Mouse (Mus musculus): ENCODE data around the gene Dock9.
"Not testable (repeated sequence)": the region's sequence is repeated elsewhere in the genome, so short reads cannot be mapped to it uniquely, and the experiment has no call there.

The Dock9 gene

DNA sequence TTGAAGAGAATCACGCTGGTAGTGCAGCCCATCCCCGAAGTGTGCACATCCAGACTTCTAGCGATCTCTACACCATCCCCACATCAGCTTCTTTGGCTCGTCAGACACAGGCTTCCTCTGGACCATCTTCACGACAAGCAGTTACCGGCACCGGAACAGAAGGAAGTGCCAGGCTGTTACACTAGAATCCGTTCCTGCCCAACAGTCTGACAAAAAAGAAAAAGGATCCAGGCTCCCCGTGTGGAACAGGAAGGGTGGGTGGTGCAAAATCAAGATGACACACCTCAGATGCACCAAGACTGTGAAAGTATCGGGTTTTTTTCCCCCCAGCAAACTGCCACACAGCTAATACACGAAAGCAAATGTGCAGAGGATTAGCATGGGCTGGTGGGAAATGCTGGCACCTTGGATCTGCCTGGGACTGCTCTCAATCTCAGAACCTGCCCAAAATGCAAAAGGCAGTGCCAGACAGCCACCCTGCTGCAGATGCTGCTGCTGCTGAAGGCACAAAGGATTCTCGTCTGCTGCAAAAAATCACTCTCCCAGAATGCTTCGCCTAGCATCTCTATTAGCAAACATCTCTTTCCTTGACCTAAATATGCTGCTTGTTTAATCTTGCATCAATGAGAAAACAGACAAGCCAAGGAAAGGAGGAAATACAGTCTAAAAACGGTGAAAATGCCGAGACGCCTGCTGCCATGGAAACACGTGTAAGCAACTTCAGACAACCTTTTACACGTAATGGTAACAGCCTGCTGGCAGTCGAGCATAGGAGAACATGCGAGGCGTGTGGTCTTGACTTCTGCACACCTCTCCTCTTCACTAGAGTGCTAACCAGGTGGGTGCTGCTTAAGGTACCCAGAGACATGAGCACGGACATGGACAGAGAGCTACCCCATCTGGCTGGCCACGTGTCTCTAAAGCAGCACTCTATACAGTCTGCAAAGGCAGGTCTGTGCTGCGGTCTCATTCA, 58.9 kb downstream of the Dock9 start:
- no peak for DNase-seq (ENCODE audit: extremely low spot score, low read depth, low spot score)

DNA sequence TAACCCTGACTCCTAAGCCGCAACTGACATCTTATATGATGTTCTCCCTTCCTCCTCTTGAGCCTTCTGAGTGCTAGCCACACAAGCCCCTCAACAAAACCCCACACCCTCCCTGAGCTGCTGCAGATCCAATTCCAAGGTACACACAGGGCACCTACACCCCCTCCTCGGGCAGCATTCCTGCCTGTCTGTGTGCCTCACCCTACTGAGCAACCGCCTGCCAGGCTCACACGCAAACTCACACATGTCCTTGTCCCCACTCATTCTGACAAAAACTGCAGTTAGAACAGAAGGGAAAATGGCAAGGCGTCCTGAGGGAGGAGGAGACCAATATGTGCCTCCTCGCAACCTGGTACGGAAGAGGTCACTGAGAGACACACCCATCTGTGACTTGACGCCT, 60.4 kb downstream of the Dock9 start:
- no peak for DNase-seq (ENCODE audit: extremely low spot score, low read depth, low spot score)

DNA sequence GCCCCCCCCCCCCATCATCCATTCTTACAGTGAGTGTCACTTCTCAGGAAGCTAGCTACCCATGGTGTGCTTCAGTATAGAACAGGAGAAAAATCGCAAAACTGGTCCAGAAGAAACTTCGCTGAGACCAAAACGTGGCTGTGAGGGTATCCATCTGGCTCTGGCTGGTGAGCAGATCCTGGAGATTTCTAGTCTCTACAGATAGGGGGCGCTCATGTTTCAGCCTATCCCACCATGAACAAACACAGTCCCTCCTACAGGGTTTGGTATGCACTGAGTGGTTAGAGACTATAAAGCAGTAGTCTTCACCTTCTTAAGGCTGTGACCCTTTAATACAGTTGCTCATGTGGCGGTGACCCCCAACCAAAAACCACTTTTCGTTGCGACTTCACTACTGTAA, 62.0 kb downstream of the Dock9 start:
- DNase-seq (ENCODE audit: extremely low spot score, low read depth, low spot score): no peak

DNA sequence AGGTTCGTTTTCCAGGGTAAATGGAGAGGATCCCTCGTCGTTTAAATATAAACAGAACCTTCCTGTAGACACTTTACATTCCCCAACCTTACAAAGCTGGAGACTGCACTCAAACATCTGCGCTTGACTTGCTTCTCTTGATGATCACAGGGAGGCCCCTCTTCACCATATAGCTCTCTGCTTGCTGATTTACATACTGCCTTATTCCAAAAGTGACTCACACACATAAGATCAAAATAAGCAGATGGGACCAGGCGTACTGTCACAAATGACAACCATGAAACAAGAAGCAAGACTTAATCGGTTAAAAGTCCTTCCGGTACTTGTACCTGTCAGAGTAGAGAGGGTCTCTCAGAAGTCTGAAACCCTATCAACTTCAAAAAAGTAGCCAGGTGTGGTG, 63.4 kb downstream of the Dock9 start:
- DNase-seq (ENCODE audit: extremely low spot score, low read depth, low spot score): no peak

DNA sequence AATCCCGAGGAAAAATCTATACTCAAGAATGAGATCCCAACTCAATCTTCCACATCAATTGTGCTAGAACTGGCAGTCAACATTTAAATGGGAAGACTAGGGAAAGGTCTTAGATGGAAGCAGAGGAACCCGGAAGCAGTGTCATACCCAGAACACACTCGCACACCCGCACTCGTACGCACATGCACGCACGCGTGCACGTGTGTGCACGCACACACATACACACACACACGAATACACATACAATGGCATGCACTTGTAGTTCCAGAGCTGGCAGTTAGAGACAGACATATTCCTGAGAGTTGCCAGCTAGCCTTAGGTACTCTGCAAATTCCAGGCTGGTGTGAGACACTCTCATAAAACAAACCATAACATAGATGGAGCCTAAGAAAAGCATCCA, 63.9 kb downstream of the Dock9 start:
- DNase-seq (ENCODE audit: extremely low spot score, low read depth, low spot score): no peak

DNA sequence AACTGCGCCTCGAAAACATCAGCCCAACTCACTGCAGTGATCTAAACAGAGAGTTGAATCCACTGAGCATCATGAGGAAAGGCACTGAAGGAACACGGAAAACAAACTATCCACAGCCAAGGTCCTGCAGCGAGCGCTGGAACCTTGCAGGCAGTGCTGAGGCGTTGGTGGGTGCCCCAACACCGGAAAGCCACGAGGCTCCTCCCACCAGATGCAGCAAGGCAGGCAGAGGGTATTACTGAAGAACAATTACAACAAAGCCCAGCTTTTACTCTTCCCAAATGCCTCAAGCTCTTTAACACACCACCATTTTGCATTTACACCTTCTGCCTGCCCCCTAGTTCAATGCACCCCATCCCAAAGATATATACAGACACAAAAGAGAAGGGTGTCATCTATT, 65.4 kb downstream of the Dock9 start:
- no peak for DNase-seq (ENCODE audit: extremely low spot score, low read depth, low spot score)

DNA sequence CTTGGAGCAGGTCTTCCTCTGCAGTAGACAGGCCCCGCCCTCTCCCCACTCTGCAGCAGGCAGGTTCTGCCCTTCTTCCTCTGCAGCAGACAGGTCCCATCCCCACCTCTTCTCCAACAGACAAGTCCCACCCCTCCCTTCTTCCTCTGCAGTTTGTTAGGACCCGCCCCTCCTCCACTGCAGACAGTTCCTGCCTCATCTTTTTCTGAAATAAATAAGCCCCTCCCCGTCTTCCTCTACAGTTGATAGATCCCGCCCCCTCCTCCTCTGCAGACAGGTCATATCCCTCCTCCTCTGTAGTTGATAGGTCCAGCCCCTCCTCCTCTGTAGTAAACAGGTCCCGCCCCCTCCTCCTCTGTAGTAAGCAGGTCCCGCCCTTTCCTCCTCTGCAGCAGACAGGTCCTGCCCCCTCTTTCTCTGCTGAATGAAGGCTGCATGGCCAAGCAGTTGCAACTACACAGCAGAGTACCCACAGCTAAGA, 65.9 kb downstream of the Dock9 start:
- no peak for DNase-seq (ENCODE audit: extremely low spot score, low read depth, low spot score)

DNA sequence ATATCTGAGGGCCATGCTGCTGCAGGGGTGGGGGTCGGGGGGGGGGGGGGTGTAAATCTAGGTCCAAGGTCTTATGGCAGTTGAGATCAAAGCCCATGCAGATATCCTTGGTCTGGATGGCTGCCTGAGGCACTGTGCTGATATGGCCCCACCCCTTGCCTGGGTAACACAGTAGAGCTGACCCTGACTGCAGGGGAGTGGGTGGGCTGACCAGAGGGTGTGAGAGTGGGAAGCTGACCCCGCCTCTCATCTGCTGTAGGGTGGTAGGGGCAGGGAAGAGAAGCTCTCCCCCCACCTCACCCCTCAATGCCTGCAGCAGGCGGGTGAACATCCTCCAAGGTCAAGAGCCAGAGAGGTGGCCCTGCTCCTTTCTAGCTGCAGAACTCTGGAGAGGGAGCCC, 66.7 kb downstream of the Dock9 start:
- no peak for DNase-seq (ENCODE audit: extremely low spot score, low read depth, low spot score)

DNA sequence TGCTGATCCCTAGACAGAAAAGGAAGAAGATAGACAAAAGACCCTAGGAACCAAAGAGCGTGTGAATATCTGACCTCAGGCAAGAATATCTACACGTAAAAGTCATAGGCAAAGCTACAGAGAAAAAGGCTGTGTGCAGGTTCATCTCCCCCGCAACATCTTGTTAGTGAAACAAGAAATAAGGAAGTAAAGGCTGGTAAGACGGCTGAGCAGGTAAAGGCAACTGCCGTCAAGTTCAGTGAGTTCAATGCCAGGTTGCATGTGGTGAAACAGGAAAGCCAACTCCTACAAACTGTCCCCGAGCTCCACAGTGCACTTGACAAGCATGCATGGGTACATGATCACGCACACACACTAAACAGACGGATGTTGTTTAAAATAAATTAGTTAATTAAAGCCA, 69.6 kb downstream of the Dock9 start:
- DNase-seq (ENCODE audit: extremely low spot score, low read depth, low spot score): no peak

DNA sequence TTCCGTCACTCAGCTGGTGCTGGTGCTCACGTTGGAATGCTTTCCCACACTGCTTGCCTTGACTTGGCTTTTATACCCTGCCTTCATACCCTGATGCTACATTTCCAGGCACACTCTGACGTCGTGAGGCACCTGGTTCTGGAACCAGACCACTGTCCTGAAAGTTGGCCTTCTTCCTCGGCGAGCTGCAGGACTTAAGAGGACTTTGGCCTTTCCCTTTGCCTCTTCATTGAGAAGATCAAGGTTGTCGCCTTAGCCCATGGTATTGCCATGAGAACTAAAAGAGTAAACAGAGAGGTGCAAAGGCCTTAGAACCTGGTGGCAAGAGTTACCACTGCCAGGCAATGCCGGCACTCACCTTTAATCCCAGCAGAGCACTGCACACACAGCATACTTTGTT, 73.1 kb downstream of the Dock9 start:
- DNase-seq (ENCODE audit: extremely low spot score, low read depth, low spot score): no peak

DNA sequence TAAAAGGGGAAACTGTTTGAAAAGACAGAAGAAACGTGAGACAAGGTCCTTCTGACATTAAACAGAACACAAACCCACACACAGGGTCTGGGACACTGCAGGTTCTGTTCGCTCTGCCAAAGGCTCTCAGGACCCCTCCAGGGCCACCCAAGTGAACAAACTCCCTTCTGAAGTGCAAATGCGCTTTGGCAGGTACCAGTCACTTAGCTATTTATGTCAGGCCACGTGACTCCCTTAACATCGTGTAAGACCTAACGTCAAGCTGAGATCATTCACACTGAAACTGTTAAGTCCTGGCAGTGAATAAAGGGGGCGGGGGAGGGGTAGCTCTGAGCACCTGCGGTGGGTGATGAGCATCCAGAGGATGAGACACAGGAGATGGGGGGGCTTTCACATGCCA, 74.9 kb downstream of the Dock9 start:
- no peak for DNase-seq (ENCODE audit: extremely low spot score, low read depth, low spot score)

DNA sequence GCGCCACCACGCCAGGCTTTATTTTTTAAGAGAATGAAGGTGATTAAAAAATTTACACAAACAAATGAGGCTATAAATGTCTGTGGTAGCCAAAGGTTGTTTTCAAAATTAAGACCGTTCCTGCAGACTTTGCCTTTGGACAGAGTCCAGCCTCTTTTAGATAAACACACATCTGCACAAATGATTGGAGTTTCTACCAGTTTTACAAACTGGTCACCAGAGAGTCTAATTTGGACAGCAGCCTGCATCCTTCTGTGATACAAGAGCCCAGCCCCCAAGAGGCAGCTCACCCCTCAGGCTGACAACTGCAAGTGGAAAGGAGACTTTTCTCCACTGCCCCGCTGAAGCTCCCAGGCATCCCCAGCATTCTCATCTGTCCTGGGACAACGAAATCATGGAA, 76.2 kb downstream of the Dock9 start:
- no peak for DNase-seq (ENCODE audit: extremely low spot score, low read depth, low spot score)

DNA sequence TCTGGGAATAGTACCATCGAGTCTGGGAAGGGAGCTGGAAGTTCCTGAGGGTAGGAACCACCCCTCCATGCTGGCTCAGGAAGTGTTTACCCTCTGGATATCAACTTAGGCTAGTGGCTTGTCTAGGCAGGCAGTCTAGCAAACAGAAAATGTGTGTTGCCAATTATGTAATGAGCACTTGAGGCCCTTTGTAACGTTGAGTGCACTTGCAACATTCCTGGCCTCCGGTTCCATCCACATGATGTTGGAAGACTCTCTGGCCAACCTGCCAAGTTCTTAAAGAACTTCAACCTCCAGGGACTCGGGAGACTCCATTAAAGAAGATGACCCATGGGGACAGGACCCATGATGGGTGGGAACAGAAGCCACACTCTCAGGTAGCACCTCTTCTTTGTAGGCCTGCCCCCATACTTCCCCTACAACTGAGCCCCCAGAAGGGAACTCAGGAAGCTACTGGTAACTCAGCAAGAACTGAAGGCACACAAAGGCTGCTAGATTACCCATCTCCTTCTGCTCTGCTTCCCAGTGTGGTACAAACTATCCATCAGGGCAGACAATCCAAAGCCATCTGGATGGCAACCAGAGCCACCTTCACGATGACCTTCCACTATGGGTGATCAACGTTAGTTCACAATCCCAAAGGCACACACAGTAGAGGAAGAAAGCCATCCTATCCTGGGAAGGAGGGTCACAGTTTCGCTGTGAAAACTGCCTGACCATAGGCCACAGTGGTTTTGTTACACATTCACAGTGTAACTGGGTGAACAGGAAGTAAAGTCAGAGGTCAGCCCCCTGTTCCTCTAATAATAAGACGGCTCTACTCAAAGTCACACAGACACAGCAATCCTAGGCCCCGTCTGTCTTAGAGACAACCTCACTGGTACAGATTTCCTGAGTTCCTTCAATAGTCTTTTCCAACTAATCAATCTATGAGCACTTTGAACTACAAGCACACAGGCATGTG, 77.7 kb downstream of the Dock9 start:
- no peak for DNase-seq (ENCODE audit: extremely low spot score, low read depth, low spot score)

DNA sequence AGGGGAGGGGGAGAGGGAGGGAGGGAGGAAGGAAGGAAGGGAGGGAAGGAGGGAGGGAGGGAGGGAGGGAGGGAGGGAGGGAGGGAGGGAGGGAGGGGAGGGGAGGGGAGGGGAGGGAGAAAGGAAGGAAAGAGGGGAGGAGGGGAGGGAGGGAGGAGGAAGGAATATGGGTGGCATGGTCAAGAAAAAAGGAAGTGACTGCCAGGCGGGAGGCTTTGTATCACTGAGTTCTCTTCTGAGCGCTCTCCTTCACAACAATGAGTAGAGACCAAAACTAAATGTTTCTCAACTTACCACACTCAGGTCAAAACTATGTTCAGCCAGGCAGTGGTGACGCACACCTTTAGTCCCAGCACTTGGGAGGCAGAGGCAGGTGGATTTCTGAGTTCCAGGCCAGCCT, 82.8 kb downstream of the Dock9 start:
- not testable (repeated sequence) for DNase-seq (ENCODE audit: extremely low spot score, low read depth, low spot score)

DNA sequence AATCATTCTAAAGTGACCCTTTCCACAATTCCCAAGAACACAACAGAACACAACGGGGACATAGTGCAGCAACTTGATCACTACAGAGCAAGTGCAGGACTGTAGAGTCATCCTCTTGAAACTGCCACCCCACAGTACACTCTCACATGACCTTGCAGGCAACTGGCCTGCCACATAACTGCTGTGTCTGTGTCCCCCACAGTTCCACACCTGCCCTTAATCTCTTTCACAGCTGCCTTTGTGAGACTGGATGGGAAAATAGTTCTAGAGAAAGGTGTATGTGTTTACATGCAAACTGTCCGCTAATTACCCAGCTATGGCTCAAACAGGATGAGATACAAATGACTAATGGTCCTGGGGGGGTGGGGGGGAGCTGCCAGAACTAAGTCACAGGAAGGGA, 83.4 kb downstream of the Dock9 start:
- no peak for DNase-seq (ENCODE audit: extremely low spot score, low read depth, low spot score)

DNA sequence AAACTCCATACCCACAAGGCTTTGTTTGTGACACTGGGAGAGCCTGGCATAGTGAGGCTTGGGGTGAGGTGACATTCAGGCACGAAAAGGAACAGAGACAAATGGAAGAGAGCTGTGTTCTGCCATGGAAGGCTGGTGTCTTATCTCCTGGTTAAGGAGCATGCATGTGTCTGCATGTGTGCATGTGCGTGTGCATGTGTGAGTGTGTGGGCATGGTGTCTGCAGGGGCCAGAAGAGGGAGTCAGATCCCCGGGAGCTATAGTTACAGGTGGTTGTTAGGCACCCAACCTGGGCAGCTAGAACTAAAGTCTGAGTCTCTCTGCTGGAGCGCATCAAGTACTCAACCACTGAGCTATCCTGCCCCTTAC, 83.8 kb downstream of the Dock9 start:
- no peak for DNase-seq (ENCODE audit: extremely low spot score, low read depth, low spot score)

DNA sequence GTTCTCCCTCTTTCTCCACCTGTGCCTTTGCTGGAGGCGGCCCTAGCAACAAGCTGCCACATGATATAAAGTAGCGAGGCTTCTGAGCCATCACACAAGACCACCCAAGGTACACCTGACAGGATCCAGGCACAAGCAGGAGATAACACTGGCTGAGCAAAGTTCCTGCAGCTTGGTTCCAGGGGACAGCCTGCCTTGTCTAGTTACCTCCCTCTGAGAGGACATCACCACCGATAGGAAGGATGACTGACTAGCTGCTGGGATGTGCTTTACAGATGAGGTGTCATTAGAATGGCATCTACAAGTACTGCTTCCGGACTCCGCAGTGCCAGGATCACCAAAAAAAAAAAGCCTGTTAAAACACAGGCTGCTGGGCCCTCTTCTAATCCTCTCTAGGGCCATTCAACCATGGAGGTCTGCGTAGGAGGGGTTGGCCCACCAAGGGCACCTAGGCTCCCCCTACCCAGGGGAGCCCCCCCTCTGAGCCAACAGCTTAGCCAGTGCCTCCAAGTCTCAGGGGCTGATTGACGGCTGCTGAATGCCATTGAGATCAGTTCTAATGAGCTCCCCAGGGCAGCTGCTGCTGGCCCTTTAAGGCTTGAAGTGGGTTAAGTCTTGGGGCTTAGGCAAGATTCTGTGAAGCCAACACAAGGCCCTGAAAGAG, 84.3 kb downstream of the Dock9 start:
- DNase-seq (ENCODE audit: extremely low spot score, low read depth, low spot score): no peak

DNA sequence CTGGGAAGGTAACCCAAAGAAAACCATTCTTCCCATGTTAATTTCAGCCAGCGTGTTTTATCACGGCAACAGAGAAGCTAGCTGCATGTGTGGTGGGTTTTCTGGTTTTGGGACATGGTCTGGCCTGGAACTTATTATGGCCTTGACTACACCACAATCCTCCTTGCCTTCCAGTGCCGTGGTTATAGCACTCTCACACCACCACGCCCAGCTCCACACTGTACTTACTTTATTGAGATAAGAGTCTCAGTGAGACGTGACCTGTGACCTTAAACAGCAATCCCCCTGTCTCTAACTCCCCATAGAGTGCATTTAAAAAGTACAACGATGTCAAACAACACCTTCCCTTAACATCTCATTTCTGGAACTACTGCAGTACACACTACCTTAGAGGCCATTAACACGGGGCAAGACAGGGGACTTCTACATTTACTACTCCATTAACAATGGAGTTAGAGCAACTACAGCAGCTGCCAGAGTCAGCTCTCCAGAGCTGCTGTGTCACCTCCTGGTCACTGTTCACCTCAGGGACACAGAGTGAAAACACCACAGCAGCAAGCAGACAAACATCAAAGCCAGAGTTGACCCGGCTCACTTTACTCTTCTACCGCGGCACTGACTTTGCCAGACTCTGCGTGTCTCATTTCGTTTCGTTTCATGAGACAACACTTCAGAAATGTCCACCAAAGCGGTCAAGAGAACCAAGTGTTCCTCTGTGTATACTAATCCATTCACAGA, 86.4 kb downstream of the Dock9 start:
- DNase-seq (ENCODE audit: extremely low spot score, low read depth, low spot score): no peak

DNA sequence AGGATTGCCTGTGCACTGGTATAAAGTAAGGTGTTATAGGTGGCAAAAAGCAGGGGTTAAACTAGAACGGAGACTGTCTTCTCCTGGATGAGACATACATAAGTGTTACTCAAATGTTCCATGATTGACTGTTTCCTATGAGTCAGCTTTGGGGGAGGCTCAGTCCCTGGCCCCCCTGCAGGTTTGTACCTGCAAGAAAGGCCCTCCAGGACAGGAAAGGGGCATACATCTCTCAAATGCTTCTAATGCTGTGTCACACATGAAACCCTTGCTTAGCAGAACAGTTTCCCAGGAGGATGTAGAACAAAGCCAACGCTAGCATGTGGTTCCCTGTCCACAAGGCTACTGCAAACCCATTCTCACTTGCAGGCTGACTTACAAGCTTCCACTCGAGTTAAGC, 87.5 kb downstream of the Dock9 start:
- DNase-seq (ENCODE audit: extremely low spot score, low read depth, low spot score): no peak

DNA sequence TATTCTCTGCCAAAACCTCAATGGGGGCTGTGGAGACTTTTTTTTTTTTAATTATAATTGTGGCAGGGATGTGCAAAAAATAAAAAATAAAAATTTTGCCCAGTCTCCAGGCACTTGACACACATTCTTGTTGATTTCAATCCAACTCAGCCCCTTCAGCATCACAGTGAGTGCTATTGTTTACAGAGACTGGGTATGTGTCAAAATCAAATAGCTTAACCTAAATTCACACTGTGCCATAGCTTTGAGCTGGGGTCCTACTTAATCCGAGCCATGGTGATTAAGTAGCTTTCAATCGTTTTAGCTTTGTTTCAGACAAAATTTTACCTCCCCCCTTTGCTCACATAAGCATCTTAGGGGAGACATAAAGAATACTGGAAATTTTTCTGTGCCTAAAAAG, 89.4 kb downstream of the Dock9 start:
- DNase-seq (ENCODE audit: extremely low spot score, low read depth, low spot score): no peak

DNA sequence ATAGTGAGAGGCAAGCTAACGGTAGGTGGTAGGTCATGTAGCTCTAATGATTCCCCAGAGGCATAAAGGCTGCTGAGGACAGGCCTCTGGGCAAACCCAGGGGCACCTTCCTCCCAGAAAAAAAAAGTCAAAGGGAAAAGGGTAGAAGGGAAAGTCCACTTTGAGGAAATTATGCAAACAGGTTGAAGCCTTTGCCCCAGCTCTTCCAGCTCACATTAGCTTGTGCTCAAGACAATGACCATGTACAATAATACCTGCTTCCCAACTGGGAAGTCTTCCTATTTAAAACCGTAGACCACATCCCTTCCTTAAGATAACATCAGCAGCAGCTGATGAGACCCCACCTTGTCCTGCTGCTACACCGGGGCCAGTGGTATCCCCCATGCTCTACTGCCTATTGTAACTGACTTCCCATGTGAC, 91.1 kb downstream of the Dock9 start:
- no peak for DNase-seq (ENCODE audit: extremely low spot score, low read depth, low spot score)
